Mouse (Mus musculus): ENCODE results near the gene Car4. TPM values are rescaled to one million over a fixed set of nuclear protein-coding genes. Genes with fewer than 3 reads are reported as not detected.

The Car4 gene
- polyA plus RNA-seq, 1 experiment from 2014 or later, result 7.1 TPM

Other genes with a start within 250 kb of the Car4 start
- 18.9 and 26.0 TPM in 2 replicates for gene Mrm1, start 138.3 kb upstream of the Car4 start, polyA plus RNA-seq (2015; fragmentation: Nextera tagmentation; extraction: Ambion mirVana)
- gene Dhrs11, start 128.8 kb upstream of the Car4 start, polyA plus RNA-seq (2015; fragmentation: Nextera tagmentation; extraction: Ambion mirVana), result 11.0 and 11.1 TPM in 2 replicates
- 66.8 and 72.5 TPM in 2 replicates for gene Ggnbp2, start 87.0 kb upstream of the Car4 start, polyA plus RNA-seq (2015; fragmentation: Nextera tagmentation; extraction: Ambion mirVana)
- 6.3 and 7.0 TPM in 2 replicates for gene Myo19, start 77.6 kb upstream of the Car4 start, polyA plus RNA-seq (2015; fragmentation: Nextera tagmentation; extraction: Ambion mirVana)
- gene Pigw, start 77.5 kb upstream of the Car4 start, polyA plus RNA-seq (2015; fragmentation: Nextera tagmentation; extraction: Ambion mirVana), result 2.2 and 2.5 TPM in 2 replicates
- gene Znhit3, start 41.4 kb upstream of the Car4 start, polyA plus RNA-seq (2015; fragmentation: Nextera tagmentation; extraction: Ambion mirVana), result 65.2 and 71.4 TPM in 2 replicates
- gene Usp32, start 182.4 kb downstream of the Car4 start, polyA plus RNA-seq (2015; fragmentation: Nextera tagmentation; extraction: Ambion mirVana), result 9.7 and 11.5 TPM in 2 replicates
- gene 1700125H20Rik, start 212.6 kb downstream of the Car4 start, polyA plus RNA-seq (2015; fragmentation: Nextera tagmentation; extraction: Ambion mirVana), result 0.65 and 0.86 TPM in 2 replicates

Measured in hindbrain, embryonic 16.5 days (tissue).